ENCODE assay signal across 8 mouse cellular contexts in genomic region chr1:119836479-119837015, GRCm38 (mm10). TPM values are rescaled to one million over a fixed set of nuclear protein-coding genes. Genes with fewer than 3 reads are reported as not detected.
DNase-seq lines count a peak whose midpoint lies in the region; ATAC-seq and TF ChIP-seq lines count a peak whose summit lies in the region.

No protein-coding gene starts in this region.

- peak overlapping the region; percentile 78 to 98 for H3K4me3 ChIP-seq in MEL (ENCODE audit: control insufficient read depth in 1 of 2, insufficient read depth in 1 of 2, low read depth in 2 of 2, low read length in 2 of 2)
- peak overlapping the region; percentile 95 for H3K4me3 ChIP-seq in embryonic facial prominence, embryonic 14.5 days (ENCODE audit: low read depth, low read length)
- peak overlapping the region; percentile 78 for H3K4me3 ChIP-seq in hindbrain, embryonic 16.5 days (ENCODE audit: low read length)
- peak overlapping the region; percentile 81 for H3K4me3 ChIP-seq in lung, embryonic 14.5 days (ENCODE audit: low read depth, low read length)
- H3K4me3 ChIP-seq in olfactory bulb, adult 2 months (ENCODE audit: insufficient read depth, low read depth, low read length): peak overlapping the region; percentile 89

- peak overlapping the region; percentile 82 for H3K27ac ChIP-seq in MEL (ENCODE audit: control insufficient read depth, low read depth, low read length)
- H3K27ac ChIP-seq in embryonic facial prominence, embryonic 14.5 days (replicated peaks; ENCODE audit: low read depth, low read length): peak overlapping the region; percentile 88
- H3K27ac ChIP-seq in hindbrain, embryonic 16.5 days (ENCODE audit: low read depth, low read length): peak overlapping the region; percentile 93
- peak overlapping the region; percentile 93 for H3K27ac ChIP-seq in lung, embryonic 14.5 days (ENCODE audit: low read depth)
- peak overlapping the region; percentile 74; the same call in 1 of the 2 replicates for H3K27ac ChIP-seq in olfactory bulb, adult 2 months (ENCODE audit: insufficient read depth, low read depth, low read length)

- TF ChIP-seq POLR2A in MEL (IDR thresholded peaks at IDR 0.05; ENCODE audit: control insufficient read depth in 1 of 2, insufficient read depth in 1 of 2, low read depth in 1 of 2, low read length in 2 of 2, poor library complexity in 1 of 2): no peak; a peak in 1 of 4 replicates
- TF ChIP-seq POLR2A in olfactory bulb, adult 2 months (IDR thresholded peaks at IDR 0.05; ENCODE audit: insufficient read depth, low read depth, low read length): no peak

- peak overlapping the region; percentile 74 for H3K4me2 ChIP-seq in embryonic facial prominence, embryonic 14.5 days (ENCODE audit: low read depth, low read length)
- H3K4me2 ChIP-seq in hindbrain, embryonic 16.5 days (ENCODE audit: low read length): peak overlapping the region; percentile 74
- peak overlapping the region; percentile 73 for H3K4me2 ChIP-seq in lung, embryonic 14.5 days

- TF ChIP-seq RAD21 in MEL (IDR thresholded peaks at IDR 0.05; ENCODE audit: low read depth, low read length): no peak

- peaks cover 3 to 15% of the 10 kb centered on the region in 2 experiments for H3K4me1 ChIP-seq in MEL (ENCODE audit: control insufficient read depth in 1 of 2, insufficient read depth in 2 of 2, low read length in 2 of 2)
- H3K4me1 ChIP-seq in embryonic facial prominence, embryonic 14.5 days (ENCODE audit: control insufficient read depth, insufficient read depth, low read length): peaks cover 14% of the 10 kb centered on the region
- peaks cover 9% of the 10 kb centered on the region for H3K4me1 ChIP-seq in hindbrain, embryonic 16.5 days (ENCODE audit: control insufficient read depth, insufficient read depth, low read depth, low read length)
- H3K4me1 ChIP-seq in lung, embryonic 14.5 days (ENCODE audit: insufficient read depth): 0 out of 2 replicates have a peak, but pooled peaks cover 4% of the 10 kb centered on the region
- H3K4me1 ChIP-seq in olfactory bulb, adult 2 months (ENCODE audit: control insufficient read depth, insufficient read depth, low read length): no peaks in the 10 kb centered on the region; the same call in 1 of the 2 replicates

- H3K27me3 ChIP-seq in MEL (ENCODE audit: control insufficient read depth in 1 of 2, insufficient read depth in 2 of 2, low read length in 2 of 2): no peaks in the 10 kb centered on the region; a peak in 1 of 4 replicates
- H3K27me3 ChIP-seq in embryonic facial prominence, embryonic 14.5 days (replicated peaks; ENCODE audit: control insufficient read depth, insufficient read depth, low read length): no peaks in the 10 kb centered on the region
- no peaks in the 10 kb centered on the region for H3K27me3 ChIP-seq in hindbrain, embryonic 16.5 days (replicated peaks; ENCODE audit: control insufficient read depth, insufficient read depth, low read length)
- H3K27me3 ChIP-seq in lung, embryonic 14.5 days (ENCODE audit: insufficient read depth, low read length): no peaks in the 10 kb centered on the region

- peak overlapping the region; percentile 98 for H3K9ac ChIP-seq in MEL (ENCODE audit: control insufficient read depth, low read depth, low read length, poor library complexity, severe bottlenecking)
- H3K9ac ChIP-seq in embryonic facial prominence, embryonic 14.5 days (ENCODE audit: low read depth, low read length): peak overlapping the region; percentile 89
- H3K9ac ChIP-seq in hindbrain, embryonic 16.5 days (ENCODE audit: low read depth, low read length): peak overlapping the region; percentile 89
- peak overlapping the region; percentile 87 for H3K9ac ChIP-seq in lung, embryonic 14.5 days

- no peaks in the 10 kb centered on the region for H3K9me3 ChIP-seq in MEL (replicated peaks; ENCODE audit: insufficient read depth, low read length)
- H3K9me3 ChIP-seq in embryonic facial prominence, embryonic 14.5 days (ENCODE audit: control insufficient read depth, low read length): no peaks in the 10 kb centered on the region
- no peaks in the 10 kb centered on the region for H3K9me3 ChIP-seq in hindbrain, embryonic 16.5 days (ENCODE audit: control insufficient read depth, low read length)
- no peaks in the 10 kb centered on the region for H3K9me3 ChIP-seq in lung, embryonic 14.5 days (ENCODE audit: low read depth, low read length)

- no peak for ATAC-seq in embryonic facial prominence, embryonic 14.5 days (ENCODE audit: low read depth)
- ATAC-seq in hindbrain, embryonic 16.5 days: no peak; the same call in 1 of the 2 replicates
- no peak for ATAC-seq in lung, embryonic 14.5 days (ENCODE audit: insufficient read depth)

- TF ChIP-seq EP300 in MEL (IDR thresholded peaks at IDR 0.05; ENCODE audit: low read depth in 1 of 2, low read length in 2 of 2): peak in 1 of 2 experiments; percentile 2; a peak in 1 of 4 replicates

- peak; percentile 5 to 20 for DNase-seq in left cerebral cortex, adult 18-20 months (ENCODE audit: low spot score in 2 of 2)
- no peak for DNase-seq in left cerebral cortex, adult 11 months (ENCODE audit: low spot score)
- peak; percentile 78 for DNase-seq in MEL (ENCODE audit: low read depth, low spot score)
- peak; percentile 44 for DNase-seq in embryonic facial prominence, embryonic 14.5 days (ENCODE audit: low spot score)
- no peak for DNase-seq in lung, embryonic 14.5 days
- DNase-seq in cerebellum, postnatal 25 days: no peak

- TF ChIP-seq CTCF in MEL (IDR thresholded peaks at IDR 0.05 in 2 of 3, conservative IDR thresholded peaks at IDR 0.05 in 1 of 3; ENCODE audit: control insufficient read depth in 1 of 3, insufficient read depth in 1 of 3, low read depth in 2 of 3, low read length in 3 of 3, poor library complexity in 1 of 3, severe bottlenecking in 1 of 3): no peak
- no peak for TF ChIP-seq CTCF in lung, embryonic 14.5 days (IDR thresholded peaks at IDR 0.05; ENCODE audit: low read depth)
- TF ChIP-seq CTCF in olfactory bulb, adult 2 months (IDR thresholded peaks at IDR 0.05; ENCODE audit: insufficient read depth, low read depth, low read length): no peak

- under 1% methylated on average over 25 of the region's 31 CpGs for WGBS in embryonic facial prominence, embryonic 14.5 days
- WGBS in hindbrain, embryonic 16.5 days: 0% methylated on average over 24 of the region's 31 CpGs
- under 1% methylated on average over 26 of the region's 31 CpGs for WGBS in lung, embryonic 14.5 days
- under 1% methylated on average over 30 of the region's 31 CpGs for WGBS in olfactory bulb, adult 2 months

- H3K36me3 ChIP-seq in MEL (ENCODE audit: control insufficient read depth in 1 of 2, insufficient read depth in 2 of 2, low read length in 2 of 2): peaks cover 0 to 20% of the 10 kb centered on the region in 2 experiments; a peak in 2 of 4 replicates
- H3K36me3 ChIP-seq in embryonic facial prominence, embryonic 14.5 days (ENCODE audit: control insufficient read depth, insufficient read depth, low read length): no peaks in the 10 kb centered on the region
- H3K36me3 ChIP-seq in hindbrain, embryonic 16.5 days (ENCODE audit: control insufficient read depth, insufficient read depth, low read length): no peaks in the 10 kb centered on the region
- H3K36me3 ChIP-seq in lung, embryonic 14.5 days (ENCODE audit: insufficient read depth): no peaks in the 10 kb centered on the region

- peaks cover 29% of the 10 kb centered on the region for H3K79me2 ChIP-seq in MEL (ENCODE audit: control insufficient read depth, insufficient read depth, low read length, poor library complexity)

TF ChIP-seq in MEL, 35 proteins besides CTCF, POLR2A, EP300 and RAD21 (continues in another document):
- TF ChIP-seq MYC (IDR thresholded peaks at IDR 0.05; ENCODE audit: low read depth, low read length) (peak; percentile 43; the same call in 1 of the 2 replicates), ETS1 (IDR thresholded peaks at IDR 0.05; ENCODE audit: low read depth, low read length) (no peak), POLR2AphosphoS5 (IDR thresholded peaks at IDR 0.05; ENCODE audit: borderline replicate concordance, low read depth, low read length) (no peak), ELF1 (IDR thresholded peaks at IDR 0.05; ENCODE audit: low read depth, low read length) (no peak), SIN3A (IDR thresholded peaks at IDR 0.05; ENCODE audit: low read length) (peak; percentile 61), GABPA (IDR thresholded peaks at IDR 0.05; ENCODE audit: low read depth, low read length) (no peak), TCF12 (IDR thresholded peaks at IDR 0.05; ENCODE audit: low read depth, low read length) (no peak), MAX (IDR thresholded peaks at IDR 0.05; ENCODE audit: low read length) (peak; percentile 19; the same call in 1 of the 2 replicates), NRF1 (IDR thresholded peaks at IDR 0.05; ENCODE audit: insufficient read depth, low read depth, low read length, poor library complexity, severe bottlenecking) (no peak), GATA1 (IDR thresholded peaks at IDR 0.05; ENCODE audit: low read depth, low read length) (no peak), USF1 (IDR thresholded peaks at IDR 0.05; ENCODE audit: low read depth, low read length) (no peak), SMC3 (IDR thresholded peaks at IDR 0.05; ENCODE audit: low read depth, low read length) (no peak), HCFC1 (IDR thresholded peaks at IDR 0.05; ENCODE audit: low read depth, low read length) (no peak), MYB (IDR thresholded peaks at IDR 0.05; ENCODE audit: low read depth, low read length) (no peak), MXI1 (IDR thresholded peaks at IDR 0.05; ENCODE audit: low read depth, low read length) (no peak; the same call in 1 of the 2 replicates), TBP (IDR thresholded peaks at IDR 0.05; ENCODE audit: low read depth, low read length) (0 out of 2 replicates have a peak, but pooled peaks have one; percentile 29), JUND (IDR thresholded peaks at IDR 0.05; ENCODE audit: low read depth, low read length) (no peak), MAFK (IDR thresholded peaks at IDR 0.05; ENCODE audit: borderline replicate concordance, low read depth, low read length) (no peak), ZC3H11A (IDR thresholded peaks at IDR 0.05; ENCODE audit: low read depth, low read length) (no peak), E2F4 (IDR thresholded peaks at IDR 0.05; ENCODE audit: borderline replicate concordance, low read depth, low read length) (no peak)

RNA-seq across cellular contexts. Expression of gene Ptpn4, which starts 0.9 kb away (rescaled TPM):
- 10 to 100 TPM; 89.8 to 94.1 TPM for total RNA-seq in left cerebral cortex, adult 18-20 months (2021)
- 8.7 and 9.5 TPM in 2 replicates for total RNA-seq in MEL (2012; rRNA removed)
- 100 to 1,000 TPM in 1 of 2 experiments, 1 to 10 TPM in 1; 6.2 to 527 TPM for polyA plus RNA-seq in MEL (2012; ENCODE audit: insufficient read depth in 1 of 2, insufficient read length in 2 of 2, low read depth in 1 of 2, low replicate concordance in 2 of 2, missing spikeins in 1 of 2)
- polyA plus RNA-seq in embryonic facial prominence, embryonic 14.5 days (2014; fragmentation: Nextera tagmentation; extraction: Ambion mirVana): 6.6 and 10.5 TPM in 2 replicates
- 10.1 and 10.7 TPM in 2 replicates for polyA plus RNA-seq in hindbrain, embryonic 16.5 days (2015; fragmentation: Nextera tagmentation; extraction: Ambion mirVana)
- polyA plus RNA-seq in lung, embryonic 14.5 days (2014; fragmentation: Nextera tagmentation; extraction: Ambion mirVana): 13.9 and 15.7 TPM in 2 replicates
- polyA plus RNA-seq in olfactory bulb, adult 2 months (2012; ENCODE audit: insufficient read depth, insufficient read length, low replicate concordance, missing spikeins): 271 TPM in 1 of 2 replicates, not detected in the other

Comparison
In these comparisons a context has a peak if more than half of its experiments do, and no peak if none do; other contexts are left out.
1. DNase-seq: peak in left cerebral cortex, adult 18-20 months (2 of 2), MEL (single experiment) and embryonic facial prominence, embryonic 14.5 days (single experiment); none in left cerebral cortex, adult 11 months (single experiment), lung, embryonic 14.5 days (single experiment) and cerebellum, postnatal 25 days (0 of 2).
2. Peak in every context shown above with its lines, with median percentiles within 50 percentile points of each other: H3K27ac ChIP-seq, H3K4me3 ChIP-seq, H3K9ac ChIP-seq and H3K4me2 ChIP-seq.